Mouse (Mus musculus): Measurements from ENCODE around the gene Gas6. TPM values are rescaled to one million over a fixed set of nuclear protein-coding genes. Genes with fewer than 3 reads are reported as not detected.
A peak's percentile ranks its signal among the peaks of the same experiment; 100 is the strongest.

The Gas6 gene
- polyA plus RNA-seq, 1 experiment from 2014 or later: 12.5 TPM

- H3K36me3 ChIP-seq: no peaks in the 10 kb centered on the region
- no peak for ATAC-seq (ENCODE audit: insufficient number of reproducible peaks, insufficient read depth, low FRiP score, low TSS enrichment)
- no peaks in the 10 kb centered on the region for H3K9me3 ChIP-seq
- H3K4me2 ChIP-seq (replicated peaks): no peak overlapping the region
- no peak overlapping the region for H3K4me3 ChIP-seq
- H3K9ac ChIP-seq: no peak overlapping the region
- H3K27me3 ChIP-seq: no peaks in the 10 kb centered on the region
- no peak overlapping the region for H3K27ac ChIP-seq
- H3K4me1 ChIP-seq: no peaks in the 10 kb centered on the region
Observed at GRCm38 (mm10) chr8:13504894-13505674, 10.8 kb upstream of the Gas6 start.

- Histone ChIP-seq H3K4me1 (no peaks in the 10 kb centered on the region), H3K4me3 (no peak overlapping the region), H3K36me3 (no peaks in the 10 kb centered on the region), H3K4me2 (replicated peaks) (no peak overlapping the region), H3K9me3 (no peaks in the 10 kb centered on the region), H3K27me3 (no peaks in the 10 kb centered on the region), H3K27ac (no peak overlapping the region), H3K9ac (no peak overlapping the region)
- 91% methylated on average over 8 of the region's 8 CpGs for WGBS
- ATAC-seq (ENCODE audit: insufficient number of reproducible peaks, insufficient read depth, low FRiP score, low TSS enrichment): no peak
Observed at GRCm38 (mm10) chr8:13503936-13504606, 9.8 kb upstream of the Gas6 start.

- H3K9me3 ChIP-seq: no peaks in the 10 kb centered on the region
- 75% methylated on average over 3 of the region's 3 CpGs for WGBS
- H3K4me2 ChIP-seq (replicated peaks): no peak overlapping the region
- H3K27ac ChIP-seq: no peak overlapping the region
- no peaks in the 10 kb centered on the region for H3K27me3 ChIP-seq
- H3K9ac ChIP-seq: no peak overlapping the region
- no peak for ATAC-seq (ENCODE audit: insufficient number of reproducible peaks, insufficient read depth, low FRiP score, low TSS enrichment)
- no peaks in the 10 kb centered on the region for H3K36me3 ChIP-seq
- H3K4me1 ChIP-seq: no peaks in the 10 kb centered on the region
- H3K4me3 ChIP-seq: no peak overlapping the region
Observed at GRCm38 (mm10) chr8:13501221-13501620, 6.9 kb upstream of the Gas6 start.

GRCm38 (mm10) chr8:13493011-13493410, 1.3 kb downstream of the Gas6 start:
- H3K27me3 ChIP-seq: peaks cover 42% of the 10 kb centered on the region
- WGBS: 54% methylated on average over 11 of the region's 11 CpGs
- ATAC-seq (ENCODE audit: insufficient number of reproducible peaks, insufficient read depth, low FRiP score, low TSS enrichment): no peak
- H3K9ac ChIP-seq: no peak overlapping the region
- no peak overlapping the region for H3K27ac ChIP-seq
- H3K36me3 ChIP-seq: no peaks in the 10 kb centered on the region
- no peak overlapping the region for H3K4me3 ChIP-seq
- H3K4me1 ChIP-seq: peaks cover 29% of the 10 kb centered on the region
- peak overlapping the region; percentile 90 for H3K4me2 ChIP-seq (replicated peaks)
- no peaks in the 10 kb centered on the region for H3K9me3 ChIP-seq

- WGBS: 52% methylated on average over 9 of the region's 9 CpGs
- Histone ChIP-seq H3K9me3 (no peaks in the 10 kb centered on the region), H3K9ac (no peak overlapping the region), H3K27me3 (peaks cover 42% of the 10 kb centered on the region), H3K4me3 (no peak overlapping the region), H3K4me2 (replicated peaks) (no peak overlapping the region; the same call in 1 of the 2 replicates), H3K27ac (no peak overlapping the region), H3K4me1 (peaks cover 29% of the 10 kb centered on the region), H3K36me3 (no peaks in the 10 kb centered on the region)
- ATAC-seq (ENCODE audit: insufficient number of reproducible peaks, insufficient read depth, low FRiP score, low TSS enrichment): no peak
Observed at GRCm38 (mm10) chr8:13492198-13492995, 1.9 kb downstream of the Gas6 start.

- H3K4me1 ChIP-seq: peaks cover 29% of the 10 kb centered on the region
- no peak overlapping the region for H3K4me3 ChIP-seq
- WGBS: 81% methylated on average over 14 of the region's 14 CpGs
- no peaks in the 10 kb centered on the region for H3K9me3 ChIP-seq
- no peaks in the 10 kb centered on the region for H3K36me3 ChIP-seq
- H3K27ac ChIP-seq: no peak overlapping the region
- no peak overlapping the region for H3K4me2 ChIP-seq (replicated peaks)
- no peak for ATAC-seq (ENCODE audit: insufficient number of reproducible peaks, insufficient read depth, low FRiP score, low TSS enrichment)
- H3K9ac ChIP-seq: no peak overlapping the region
- H3K27me3 ChIP-seq: peaks cover 42% of the 10 kb centered on the region
Observed at GRCm38 (mm10) chr8:13491491-13492010, 2.7 kb downstream of the Gas6 start.

- no peak for ATAC-seq (ENCODE audit: insufficient number of reproducible peaks, insufficient read depth, low FRiP score, low TSS enrichment)
- 32% methylated on average over 13 of the region's 13 CpGs for WGBS
Observed at GRCm38 (mm10) chr8:13489986-13490910, 4.0 kb downstream of the Gas6 start.

GRCm38 (mm10) chr8:13489351-13489750, 4.9 kb downstream of the Gas6 start:
- Histone ChIP-seq H3K9ac (no peak overlapping the region), H3K4me1 (peaks cover 29% of the 10 kb centered on the region), H3K4me2 (replicated peaks) (no peak overlapping the region), H3K9me3 (no peaks in the 10 kb centered on the region), H3K27me3 (peaks cover 36% of the 10 kb centered on the region), H3K4me3 (no peak overlapping the region), H3K27ac (no peak overlapping the region), H3K36me3 (no peaks in the 10 kb centered on the region)
- no peak for ATAC-seq (ENCODE audit: insufficient number of reproducible peaks, insufficient read depth, low FRiP score, low TSS enrichment)
- WGBS: 73% methylated on average over 3 of the region's 3 CpGs

More at GRCm38 (mm10) chr8:13489986-13490910, 4.0 kb downstream of the Gas6 start:
- H3K27ac ChIP-seq: no peak overlapping the region
- no peaks in the 10 kb centered on the region for H3K9me3 ChIP-seq
- peaks cover 42% of the 10 kb centered on the region for H3K27me3 ChIP-seq
- 0 out of 2 replicates have a peak overlapping the region, but pooled peaks have one; percentile 25 for H3K9ac ChIP-seq
- H3K4me1 ChIP-seq: peaks cover 29% of the 10 kb centered on the region
- H3K36me3 ChIP-seq: no peaks in the 10 kb centered on the region
- no peak overlapping the region for H3K4me2 ChIP-seq (replicated peaks)
- no peak overlapping the region for H3K4me3 ChIP-seq

GRCm38 (mm10) chr8:13483191-13483590, 11.1 kb downstream of the Gas6 start:
- H3K4me1 ChIP-seq: no peaks in the 10 kb centered on the region
- no peak overlapping the region for H3K9ac ChIP-seq
- WGBS: 82% methylated on average over 5 of the region's 5 CpGs
- ATAC-seq (ENCODE audit: insufficient number of reproducible peaks, insufficient read depth, low FRiP score, low TSS enrichment): no peak
- no peak overlapping the region for H3K4me3 ChIP-seq
- H3K27ac ChIP-seq: no peak overlapping the region
- no peaks in the 10 kb centered on the region for H3K9me3 ChIP-seq
- H3K4me2 ChIP-seq (replicated peaks): no peak overlapping the region
- H3K27me3 ChIP-seq: no peaks in the 10 kb centered on the region
- no peaks in the 10 kb centered on the region for H3K36me3 ChIP-seq

- 66% methylated on average over 2 of the region's 2 CpGs for WGBS
- Histone ChIP-seq H3K9me3 (no peaks in the 10 kb centered on the region), H3K36me3 (no peaks in the 10 kb centered on the region), H3K4me1 (no peaks in the 10 kb centered on the region), H3K4me3 (no peak overlapping the region), H3K9ac (no peak overlapping the region), H3K27ac (no peak overlapping the region), H3K4me2 (replicated peaks) (no peak overlapping the region), H3K27me3 (no peaks in the 10 kb centered on the region)
- no peak for ATAC-seq (ENCODE audit: insufficient number of reproducible peaks, insufficient read depth, low FRiP score, low TSS enrichment)
Observed at GRCm38 (mm10) chr8:13482101-13482801, 12.0 kb downstream of the Gas6 start.
